Mouse (Mus musculus): ENCODE measurements around the gene Olfr460. TPM values are rescaled to one million over a fixed set of nuclear protein-coding genes. Genes with fewer than 3 reads are reported as not detected.

Olfr460 gene
- polyA plus RNA-seq, 1 experiment = not detected

Other genes starting within 250 kb of the Olfr460 start
- gene Agk, start 244.3 kb upstream of the Olfr460 start, polyA plus RNA-seq (2012; ENCODE audit: insufficient read depth, insufficient read length, missing spikeins) = 13.4 and 18.6 TPM in 2 replicates
- gene E330009J07Rik, start 133.4 kb upstream of the Olfr460 start, polyA plus RNA-seq (2012; ENCODE audit: insufficient read depth, insufficient read length, missing spikeins) = 2.8 and 3.7 TPM in 2 replicates
- not detected in 2 replicates for gene Wee2, start 130.4 kb upstream of the Olfr460 start, polyA plus RNA-seq (2012; ENCODE audit: insufficient read depth, insufficient read length, missing spikeins)
- gene Ssbp1, start 98.1 kb upstream of the Olfr460 start, polyA plus RNA-seq (2012; ENCODE audit: insufficient read depth, insufficient read length, missing spikeins) = 76.8 and 95.7 TPM in 2 replicates
- gene Tas2r137, start 78.3 kb upstream of the Olfr460 start, polyA plus RNA-seq (2012; ENCODE audit: insufficient read depth, insufficient read length, missing spikeins) = not detected in 2 replicates
- not detected in 2 replicates for gene Tas2r108, start 76.0 kb upstream of the Olfr460 start, polyA plus RNA-seq (2012; ENCODE audit: insufficient read depth, insufficient read length, missing spikeins)
- gene Prss37, start 50.0 kb upstream of the Olfr460 start, polyA plus RNA-seq (2012; ENCODE audit: insufficient read depth, insufficient read length, missing spikeins) = not detected in 2 replicates
- not detected in 2 replicates for gene Olfr461, start 14.4 kb upstream of the Olfr460 start, polyA plus RNA-seq (2012; ENCODE audit: insufficient read depth, insufficient read length, missing spikeins)
- gene Clec5a, start 16.3 kb downstream of the Olfr460 start, polyA plus RNA-seq (2012; ENCODE audit: insufficient read depth, insufficient read length, missing spikeins) = 0.67 and 1.5 TPM in 2 replicates
- not detected in 2 replicates for gene Tas2r138, start 43.8 kb downstream of the Olfr460 start, polyA plus RNA-seq (2012; ENCODE audit: insufficient read depth, insufficient read length, missing spikeins)
- gene Mgam, start 59.3 kb downstream of the Olfr460 start, polyA plus RNA-seq (2012; ENCODE audit: insufficient read depth, insufficient read length, missing spikeins) = 0.79 TPM in 1 of 2 replicates, not detected in the other

All from brown adipose tissue, adult 24 weeks (tissue).